Mouse (Mus musculus): ENCODE results near the gene Grik3. TPM values are rescaled to one million over a fixed set of nuclear protein-coding genes. Genes with fewer than 3 reads are reported as not detected.
"Not testable (repeated sequence)": the region's sequence is repeated elsewhere in the genome, so short reads cannot be mapped to it uniquely, and the experiment has no call there.

Grik3 gene
- polyA plus RNA-seq, 1 experiment from 2014 or later = 4.5 TPM

GRCm38 (mm10) chr4:125600642-125601041 is 110.1 kb downstream of the Grik3 start:
- no peaks in the 10 kb centered on the region for H3K9me3 ChIP-seq (ENCODE audit: control insufficient read depth, low read length)
- no peak overlapping the region for H3K9ac ChIP-seq (replicated peaks; ENCODE audit: low read length)
- no peaks in the 10 kb centered on the region for H3K36me3 ChIP-seq (ENCODE audit: control insufficient read depth, insufficient read depth, low read length)
- DNase-seq (no peak), ATAC-seq (ENCODE audit: low FRiP score, low TSS enrichment) (no peak)
- H3K4me3 ChIP-seq (replicated peaks; ENCODE audit: low read depth, low read length) = no peak overlapping the region
- no peak overlapping the region for H3K4me2 ChIP-seq (ENCODE audit: low read length)
- H3K27ac ChIP-seq (replicated peaks; ENCODE audit: low read depth, low read length) = no peak overlapping the region
- H3K4me1 ChIP-seq (ENCODE audit: control insufficient read depth, insufficient read depth, low read length) = peaks cover 24% of the 10 kb centered on the region
- H3K27me3 ChIP-seq (ENCODE audit: control insufficient read depth, insufficient read depth, low read length) = no peaks in the 10 kb centered on the region
- 58% methylated on average over 8 of the region's 8 CpGs for WGBS

GRCm38 (mm10) chr4:125601301-125601700 is 110.8 kb downstream of the Grik3 start:
- H3K27me3 ChIP-seq (ENCODE audit: control insufficient read depth, insufficient read depth, low read length) = no peaks in the 10 kb centered on the region
- H3K9ac ChIP-seq (replicated peaks; ENCODE audit: low read length) = no peak overlapping the region; the same call in 1 of the 2 replicates
- H3K9me3 ChIP-seq (ENCODE audit: control insufficient read depth, low read length) = no peaks in the 10 kb centered on the region
- peaks cover 20% of the 10 kb centered on the region for H3K4me1 ChIP-seq (ENCODE audit: control insufficient read depth, insufficient read depth, low read length)
- no peak overlapping the region for H3K27ac ChIP-seq (replicated peaks; ENCODE audit: low read depth, low read length)
- no peak overlapping the region for H3K4me2 ChIP-seq (ENCODE audit: low read length)
- ATAC-seq (ENCODE audit: low FRiP score, low TSS enrichment) (no peak), DNase-seq (no peak)
- no peak overlapping the region for H3K4me3 ChIP-seq (replicated peaks; ENCODE audit: low read depth, low read length)
- WGBS = 74% methylated on average over 3 of the region's 3 CpGs
- H3K36me3 ChIP-seq (ENCODE audit: control insufficient read depth, insufficient read depth, low read length) = no peaks in the 10 kb centered on the region

GRCm38 (mm10) chr4:125604494-125604893 is 114.0 kb downstream of the Grik3 start:
- H3K4me2 ChIP-seq (ENCODE audit: low read length) = no peak overlapping the region
- peaks cover 12% of the 10 kb centered on the region for H3K4me1 ChIP-seq (ENCODE audit: control insufficient read depth, insufficient read depth, low read length)
- H3K36me3 ChIP-seq (ENCODE audit: control insufficient read depth, insufficient read depth, low read length) = no peaks in the 10 kb centered on the region
- ATAC-seq (ENCODE audit: low FRiP score, low TSS enrichment) (no peak), DNase-seq (no peak)
- H3K9ac ChIP-seq (replicated peaks; ENCODE audit: low read length) = no peak overlapping the region
- no peaks in the 10 kb centered on the region for H3K27me3 ChIP-seq (ENCODE audit: control insufficient read depth, insufficient read depth, low read length)
- H3K4me3 ChIP-seq (replicated peaks; ENCODE audit: low read depth, low read length) = no peak overlapping the region
- no peak overlapping the region for H3K27ac ChIP-seq (replicated peaks; ENCODE audit: low read depth, low read length)
- H3K9me3 ChIP-seq (ENCODE audit: control insufficient read depth, low read length) = no peaks in the 10 kb centered on the region
- WGBS = 60% methylated on average over 7 of the region's 7 CpGs

- ATAC-seq (ENCODE audit: low FRiP score, low TSS enrichment) = no peak
- H3K9me3 ChIP-seq (ENCODE audit: control insufficient read depth, low read length) = no peaks in the 10 kb centered on the region
- DNase-seq = no peak
- no peak overlapping the region for H3K9ac ChIP-seq (replicated peaks; ENCODE audit: low read length)
- 0 out of 2 replicates have a peak, but pooled peaks cover 3% of the 10 kb centered on the region for H3K4me1 ChIP-seq (ENCODE audit: control insufficient read depth, insufficient read depth, low read length)
- 84% methylated on average over 6 of the region's 6 CpGs for WGBS
- H3K36me3 ChIP-seq (ENCODE audit: control insufficient read depth, insufficient read depth, low read length) = no peaks in the 10 kb centered on the region
- H3K27me3 ChIP-seq (ENCODE audit: control insufficient read depth, insufficient read depth, low read length) = no peaks in the 10 kb centered on the region
- no peak overlapping the region for H3K4me3 ChIP-seq (replicated peaks; ENCODE audit: low read depth, low read length)
- no peak overlapping the region for H3K27ac ChIP-seq (replicated peaks; ENCODE audit: low read depth, low read length)
- no peak overlapping the region for H3K4me2 ChIP-seq (ENCODE audit: low read length)
These were observed 115.6 kb downstream of the Grik3 start for GRCm38 (mm10) chr4:125606147-125606546.

GRCm38 (mm10) chr4:125607397-125608042 is 117.0 kb downstream of the Grik3 start:
- WGBS = 63% methylated on average over 10 of the region's 10 CpGs
- Histone ChIP-seq H3K4me3 (replicated peaks; ENCODE audit: low read depth, low read length) (no peak overlapping the region), H3K9ac (replicated peaks; ENCODE audit: low read length) (no peak overlapping the region), H3K4me1 (ENCODE audit: control insufficient read depth, insufficient read depth, low read length) (0 out of 2 replicates have a peak, but pooled peaks cover 3% of the 10 kb centered on the region), H3K36me3 (ENCODE audit: control insufficient read depth, insufficient read depth, low read length) (no peaks in the 10 kb centered on the region), H3K27me3 (ENCODE audit: control insufficient read depth, insufficient read depth, low read length) (no peaks in the 10 kb centered on the region), H3K4me2 (ENCODE audit: low read length) (no peak overlapping the region), H3K9me3 (ENCODE audit: control insufficient read depth, low read length) (no peaks in the 10 kb centered on the region), H3K27ac (replicated peaks; ENCODE audit: low read depth, low read length) (no peak overlapping the region)
- no peak for DNase-seq
- ATAC-seq (ENCODE audit: low FRiP score, low TSS enrichment) = no peak

GRCm38 (mm10) chr4:125608896-125609295 is 118.4 kb downstream of the Grik3 start:
- H3K27me3 ChIP-seq (ENCODE audit: control insufficient read depth, insufficient read depth, low read length); H3K36me3 ChIP-seq (ENCODE audit: control insufficient read depth, insufficient read depth, low read length); H3K9ac ChIP-seq (replicated peaks; ENCODE audit: low read length); H3K27ac ChIP-seq (replicated peaks; ENCODE audit: low read depth, low read length); H3K4me1 ChIP-seq (ENCODE audit: control insufficient read depth, insufficient read depth, low read length); DNase-seq; ATAC-seq (ENCODE audit: low FRiP score, low TSS enrichment); H3K4me3 ChIP-seq (replicated peaks; ENCODE audit: low read depth, low read length); H3K9me3 ChIP-seq (ENCODE audit: control insufficient read depth, low read length); H3K4me2 ChIP-seq (ENCODE audit: low read length): not testable (repeated sequence)
- 65% methylated on average over 3 of the region's 4 CpGs for WGBS

GRCm38 (mm10) chr4:125609320-125610306 is 119.1 kb downstream of the Grik3 start:
- Histone ChIP-seq H3K27me3 (ENCODE audit: control insufficient read depth, insufficient read depth, low read length) (no peaks in the 10 kb centered on the region), H3K9me3 (ENCODE audit: control insufficient read depth, low read length) (no peaks in the 10 kb centered on the region), H3K27ac (replicated peaks; ENCODE audit: low read depth, low read length) (no peak overlapping the region), H3K4me3 (replicated peaks; ENCODE audit: low read depth, low read length) (no peak overlapping the region), H3K4me2 (ENCODE audit: low read length) (no peak overlapping the region), H3K9ac (replicated peaks; ENCODE audit: low read length) (no peak overlapping the region), H3K4me1 (ENCODE audit: control insufficient read depth, insufficient read depth, low read length) (0 out of 2 replicates have a peak, but pooled peaks cover under 1% of the 10 kb centered on the region), H3K36me3 (ENCODE audit: control insufficient read depth, insufficient read depth, low read length) (no peaks in the 10 kb centered on the region)
- DNase-seq (no peak), ATAC-seq (ENCODE audit: low FRiP score, low TSS enrichment) (no peak)
- WGBS = 60% methylated on average over 21 of the region's 21 CpGs

- ATAC-seq (ENCODE audit: low FRiP score, low TSS enrichment) (no peak), DNase-seq (no peak)
- H3K27me3 ChIP-seq (ENCODE audit: control insufficient read depth, insufficient read depth, low read length) = no peaks in the 10 kb centered on the region
- H3K27ac ChIP-seq (replicated peaks; ENCODE audit: low read depth, low read length) = no peak overlapping the region
- WGBS = 84% methylated on average over 14 of the region's 14 CpGs
- peaks cover 4% of the 10 kb centered on the region; the same call in 1 of the 2 replicates for H3K4me1 ChIP-seq (ENCODE audit: control insufficient read depth, insufficient read depth, low read length)
- no peak overlapping the region for H3K4me3 ChIP-seq (replicated peaks; ENCODE audit: low read depth, low read length)
- no peak overlapping the region for H3K9ac ChIP-seq (replicated peaks; ENCODE audit: low read length)
- no peaks in the 10 kb centered on the region for H3K36me3 ChIP-seq (ENCODE audit: control insufficient read depth, insufficient read depth, low read length)
- no peaks in the 10 kb centered on the region for H3K9me3 ChIP-seq (ENCODE audit: control insufficient read depth, low read length)
- H3K4me2 ChIP-seq (ENCODE audit: low read length) = no peak overlapping the region
These were observed 127.4 kb downstream of the Grik3 start for GRCm38 (mm10) chr4:125617851-125618250.
